Mouse (Mus musculus) T-helper 17 cell (primary cell): Measurements from ENCODE around the gene Mrgpra2a.
"Not testable (repeated sequence)": the region's sequence is repeated elsewhere in the genome, so short reads cannot be mapped to it uniquely, and the experiment has no call there.

ENCODE experiments used
- in situ Hi-C, 2 experiments: fragments of 300-600 bp; cut with MboI, MseI; formaldehyde crosslinking; loops; 1 replicate in 1 of 2; 2 replicates in 1 of 2; pipeline ENCODE4 v1.15.1; 2025; ENCODE audit warnings: high pct_unique_total_duplicates in 2 of 2

Gene Mrgpra2a

GRCm38 (mm10) chr7:47452015-47452414 is at the start of gene Mrgpra2a:
Gene Mrgpra2a, minus strand, starts transcription at chr7:47452139.
- in situ Hi-C loops = loop anchor here (5.0 kb wide), 1 partner anchor 40 kb away; no protein-coding TSS in a partner anchor

- in situ Hi-C loops = loop anchor here (5.0 kb wide), 1 partner anchor 39 kb away; the partner anchor contains the start of gene Mrgpra2a (in 2 of the 2)
These were observed 39.3 kb upstream of the Mrgpra2a start for GRCm38 (mm10) chr7:47491266-47491665.

- in situ Hi-C loops = not testable (repeated sequence)
These were observed 37.5 kb upstream of the Mrgpra2a start for GRCm38 (mm10) chr7:47489438-47489837.

- in situ Hi-C loops = not testable (repeated sequence)
These were observed 31.2 kb upstream of the Mrgpra2a start for GRCm38 (mm10) chr7:47483181-47483580.

- in situ Hi-C loops = not testable (repeated sequence)
These were observed 22.0 kb upstream of the Mrgpra2a start for GRCm38 (mm10) chr7:47473904-47474303.

- in situ Hi-C loops = not testable (repeated sequence)
These were observed 13.5 kb upstream of the Mrgpra2a start for GRCm38 (mm10) chr7:47465278-47465981.

- in situ Hi-C loops = not testable (repeated sequence)
These were observed 6.2 kb downstream of the Mrgpra2a start for GRCm38 (mm10) chr7:47445729-47446128.

- in situ Hi-C loops = loop anchor here (5.0 kb wide), 1 partner anchor 41 kb away; no protein-coding TSS in a partner anchor
These were observed 15.5 kb downstream of the Mrgpra2a start for GRCm38 (mm10) chr7:47436463-47436862.

- in situ Hi-C loops = not testable (repeated sequence)
These were observed 24.0 kb downstream of the Mrgpra2a start for GRCm38 (mm10) chr7:47427815-47428508.

GRCm38 (mm10) chr7:47410602-47411001 is 41.3 kb downstream of the Mrgpra2a start:
- in situ Hi-C loops = no loop called here

GRCm38 (mm10) chr7:47409545-47409944 is 42.4 kb downstream of the Mrgpra2a start:
- in situ Hi-C loops = no loop called here

GRCm38 (mm10) chr7:47401125-47401524 is 50.8 kb downstream of the Mrgpra2a start:
- in situ Hi-C loops = no loop called here
